Mouse (Mus musculus) lung, embryonic 14.5 days (tissue): ENCODE results near the gene Fam222a. TPM values are rescaled to one million over a fixed set of nuclear protein-coding genes. Genes with fewer than 3 reads are reported as not detected.
A peak's percentile ranks its signal among the peaks of the same experiment; 100 is the strongest.

Experiments
- ATAC-seq: fragments of 200-750 bp; cut with Nextera tagmentation; 2 replicates; pipeline ENCODE4 v1.8.0; 2017; ENCODE audit warnings: mild to moderate bottlenecking, moderate TSS enrichment, moderate library complexity; ENCODE audit not compliant: insufficient read depth
- DNase-seq: peaks from one replicate; pipeline ENCODE4 v3.0.0-alpha.2; 2015
- H3K27ac ChIP-seq: fragments of 300-500 bp; sonication (generic); 2 replicates; pipeline ENCODE4 v1.5.1; 2014; ENCODE audit warnings: low read depth, mild to moderate bottlenecking, moderate library complexity
- H3K27me3 ChIP-seq: fragments of 300-500 bp; sonication (generic); 2 replicates; pipeline ENCODE4 v1.6.1; 2014; ENCODE audit warnings: low read length, control low read depth; ENCODE audit not compliant: insufficient read depth
- H3K36me3 ChIP-seq: fragments of 300-500 bp; sonication (generic); 2 replicates; pipeline ENCODE4 v1.6.1; 2014; ENCODE audit warnings: control low read depth; ENCODE audit not compliant: insufficient read depth
- H3K4me1 ChIP-seq: fragments of 300-500 bp; sonication (generic); 2 replicates; pipeline ENCODE4 v1.6.1; 2014; ENCODE audit warnings: antibody characterized with exemption, control low read depth; ENCODE audit not compliant: insufficient read depth
- H3K4me2 ChIP-seq: fragments of 300-500 bp; sonication (generic); 2 replicates; pipeline ENCODE4 v1.6.1; 2014; ENCODE audit warnings: mild to moderate bottlenecking
- H3K4me3 ChIP-seq: fragments of 300-500 bp; sonication (generic); 2 replicates; pipeline ENCODE4 v1.5.1; 2014; ENCODE audit warnings: low read depth, low read length
- H3K9ac ChIP-seq: fragments of 300-500 bp; sonication (generic); 2 replicates; pipeline ENCODE4 v1.6.1; 2014
- H3K9me3 ChIP-seq: fragments of 300-500 bp; sonication (generic); 2 replicates; pipeline ENCODE4 v1.6.1; 2016; ENCODE audit warnings: low read depth, low read length, control low read depth
- CTCF ChIP-seq: IDR thresholded peaks from 2 replicates; pipeline ENCODE4 v1.5.1; 2016; ENCODE audit warnings: antibody characterized with exemption, low read depth
- WGBS: fragments of 180-500 bp; shearing (Covaris S2); extraction: QIAGEN DNeasy Blood & Tissue Kit; methylation state at CpG from one replicate; pipeline ENCODE4 v1.1.7; 2014; 5-methylcytosine and 5-hydroxymethylcytosine counted together
- polyA plus RNA-seq: library from polyadenylated mRNA; unstranded; fragments of >200 nt; fragmentation: Nextera tagmentation; extraction: Ambion mirVana; gene quantifications from 2 replicates; pipeline ENCODE4 v1.2.1, GENCODE M21; 2014

Fam222a gene
- polyA plus RNA-seq, 1 experiment from 2014 or later = 2.3 TPM

DNA sequence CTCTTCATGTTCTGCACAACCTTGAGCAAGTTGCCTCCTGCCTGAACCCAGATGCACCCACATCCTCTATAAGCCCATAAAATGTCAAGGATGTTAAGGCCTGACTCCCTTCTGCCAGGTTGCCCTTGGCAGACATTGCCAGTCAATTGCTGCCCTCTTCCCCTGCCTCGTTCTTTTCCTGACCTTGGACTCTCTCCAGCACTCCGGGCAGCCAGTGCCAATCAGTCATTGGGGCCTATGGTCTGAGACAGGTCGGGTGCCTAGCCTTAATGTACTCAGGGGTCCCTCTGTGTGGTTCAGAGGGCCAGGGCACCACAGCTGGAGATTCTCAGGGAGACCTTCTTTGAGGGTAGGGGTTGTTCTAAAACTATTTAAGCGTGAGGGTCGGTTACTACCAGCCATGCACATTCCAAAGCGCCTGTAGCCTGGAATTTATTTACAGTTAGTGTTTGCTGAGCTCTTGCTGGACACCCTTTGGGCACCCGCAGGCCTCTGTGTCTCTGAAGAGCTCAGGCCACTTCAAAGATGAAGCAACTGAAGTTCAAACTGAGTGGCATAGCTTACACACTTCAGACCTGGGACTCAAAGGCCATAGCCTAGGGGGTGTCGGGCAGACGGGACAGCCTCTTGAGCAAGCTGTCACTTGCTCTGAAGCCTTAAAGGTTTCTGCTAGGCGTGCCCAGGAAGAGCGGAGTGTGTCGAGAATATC is 6.3 kb downstream of the Fam222a start:
- Histone ChIP-seq H3K4me1 (peaks cover 28% of the 10 kb centered on the region), H3K27me3 (peaks cover 18% of the 10 kb centered on the region), H3K4me2 (no peak overlapping the region), H3K9ac (no peak overlapping the region), H3K36me3 (no peaks in the 10 kb centered on the region), H3K4me3 (no peak overlapping the region), H3K9me3 (no peaks in the 10 kb centered on the region), H3K27ac (0 out of 2 replicates have a peak overlapping the region, but pooled peaks have one; percentile 12)
- 36% methylated on average over 12 of the region's 12 CpGs for WGBS
- DNase-seq (peak; percentile 43), ATAC-seq (no peak)
- no peak for TF ChIP-seq CTCF

DNA sequence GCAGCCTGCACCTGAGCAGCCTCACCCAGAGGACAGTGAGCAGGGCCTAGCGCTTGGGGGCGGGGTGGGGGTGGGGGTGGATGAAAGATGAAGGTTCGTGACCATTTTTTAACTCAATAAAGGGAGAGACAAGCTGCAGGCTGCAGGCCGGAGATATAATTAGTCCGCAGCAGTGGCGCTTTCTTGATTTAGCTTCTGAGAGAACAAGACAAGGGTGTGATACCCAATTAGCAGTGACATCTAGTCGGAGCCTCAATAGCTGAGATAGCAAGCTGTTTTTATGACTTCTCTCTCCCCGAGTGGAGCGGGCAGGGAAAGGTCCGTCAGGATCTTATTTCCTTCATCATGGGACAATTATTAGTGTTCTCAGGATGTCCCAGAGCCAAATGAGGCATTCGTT is 7.2 kb downstream of the Fam222a start:
- H3K27me3 ChIP-seq = peaks cover 17% of the 10 kb centered on the region
- no peaks in the 10 kb centered on the region for H3K9me3 ChIP-seq
- peaks cover 23% of the 10 kb centered on the region for H3K4me1 ChIP-seq
- H3K36me3 ChIP-seq = no peaks in the 10 kb centered on the region
- TF ChIP-seq CTCF = no peak
- no peak overlapping the region for H3K9ac ChIP-seq
- 53% methylated on average over 11 of the region's 11 CpGs for WGBS
- DNase-seq = no peak
- ATAC-seq = no peak
- H3K4me3 ChIP-seq = no peak overlapping the region
- H3K4me2 ChIP-seq = no peak overlapping the region
- H3K27ac ChIP-seq = no peak overlapping the region

DNA sequence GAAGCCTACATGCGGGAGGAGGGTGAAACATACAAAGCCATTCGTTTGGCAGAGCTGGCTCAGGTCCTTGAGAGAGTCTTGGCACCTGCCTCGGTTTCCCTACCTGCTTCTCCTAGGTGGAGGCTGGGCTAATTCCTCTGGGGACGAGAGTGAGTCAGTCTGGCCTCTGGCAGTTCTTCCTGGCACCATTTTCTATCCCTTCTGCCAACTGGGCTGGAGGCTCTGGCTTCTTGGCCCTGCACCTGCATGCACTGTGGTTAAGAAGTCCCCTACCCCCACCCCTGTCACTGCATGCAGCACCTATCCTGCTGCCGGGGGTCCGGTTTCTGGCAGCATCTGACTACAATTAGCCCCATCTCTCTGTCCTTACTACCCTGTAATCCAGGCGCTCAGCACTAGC is 7.7 kb downstream of the Fam222a start:
- peaks cover 19% of the 10 kb centered on the region for H3K4me1 ChIP-seq
- no peak for TF ChIP-seq CTCF
- H3K27ac ChIP-seq = no peak overlapping the region
- no peak overlapping the region for H3K4me2 ChIP-seq
- no peak overlapping the region for H3K4me3 ChIP-seq
- ATAC-seq = no peak
- H3K9ac ChIP-seq = no peak overlapping the region
- no peak for DNase-seq
- peaks cover 17% of the 10 kb centered on the region for H3K27me3 ChIP-seq
- WGBS = 81% methylated on average over 7 of the region's 7 CpGs
- no peaks in the 10 kb centered on the region for H3K36me3 ChIP-seq
- no peaks in the 10 kb centered on the region for H3K9me3 ChIP-seq

DNA sequence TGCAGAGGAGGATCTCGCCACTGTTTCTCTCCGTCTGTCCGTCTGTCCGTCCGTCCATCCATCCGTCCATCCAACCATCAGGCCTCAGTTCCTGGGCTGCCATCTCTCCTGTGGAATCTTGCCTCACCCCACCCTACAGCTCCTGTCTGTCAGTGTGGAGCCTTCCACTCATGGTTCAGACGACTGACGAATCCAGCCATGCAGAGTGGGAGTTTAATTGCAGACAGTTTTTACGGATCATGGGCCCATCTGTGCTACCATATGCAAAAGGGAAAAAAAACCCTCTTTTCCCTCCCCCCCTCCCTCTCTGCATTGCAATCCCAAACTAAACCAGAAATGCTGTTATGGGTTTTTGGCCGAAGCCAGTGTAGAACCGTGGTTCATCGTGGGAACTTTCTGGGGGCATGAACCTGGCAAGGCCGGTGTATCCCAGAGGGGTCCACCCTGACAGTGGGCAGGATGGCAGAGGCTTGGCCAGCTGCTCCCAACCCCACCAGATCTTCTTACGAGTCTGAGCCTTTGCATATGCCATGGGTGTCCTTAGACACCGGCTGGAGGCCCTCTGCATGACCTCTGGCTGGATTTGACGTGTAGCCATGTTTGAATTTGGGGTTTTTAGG is 8.3 kb downstream of the Fam222a start:
- Histone ChIP-seq H3K9me3 (no peaks in the 10 kb centered on the region), H3K4me1 (peaks cover 16% of the 10 kb centered on the region), H3K36me3 (no peaks in the 10 kb centered on the region), H3K27ac (no peak overlapping the region), H3K27me3 (peaks cover 13% of the 10 kb centered on the region), H3K4me2 (no peak overlapping the region), H3K9ac (no peak overlapping the region), H3K4me3 (no peak overlapping the region)
- 87% methylated on average over 16 of the region's 16 CpGs for whole genome bisulfite sequencing
- no peak for ATAC-seq
- DNase-seq = no peak
- TF ChIP-seq CTCF = no peak

DNA sequence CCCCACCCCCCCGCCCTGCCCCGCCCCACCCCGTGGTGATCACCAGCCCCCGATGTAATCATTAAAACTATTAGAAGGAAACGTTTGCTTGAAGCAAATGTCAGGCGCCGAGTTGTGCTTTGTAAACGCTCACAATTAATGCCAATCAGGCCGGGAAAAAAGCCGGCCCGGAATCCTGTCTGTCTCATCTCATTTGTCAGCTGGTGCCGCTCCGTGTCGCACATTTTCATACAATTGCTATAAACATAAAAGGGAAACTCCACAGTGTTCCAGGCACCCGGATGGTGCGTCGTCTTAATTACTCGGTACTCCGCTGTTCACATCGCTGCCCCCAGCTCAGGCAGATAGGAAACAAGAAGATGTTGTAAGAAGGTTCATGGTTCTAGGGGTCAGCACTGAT is 10.5 kb downstream of the Fam222a start:
- 47% methylated on average over 20 of the region's 20 CpGs for whole genome bisulfite sequencing
- Histone ChIP-seq H3K27ac (no peak overlapping the region), H3K4me1 (peaks cover 13% of the 10 kb centered on the region), H3K27me3 (no peaks in the 10 kb centered on the region), H3K9me3 (no peaks in the 10 kb centered on the region), H3K9ac (no peak overlapping the region), H3K36me3 (no peaks in the 10 kb centered on the region), H3K4me2 (no peak overlapping the region), H3K4me3 (no peak overlapping the region)
- TF ChIP-seq CTCF = no peak
- DNase-seq = no peak
- no peak for ATAC-seq

DNA sequence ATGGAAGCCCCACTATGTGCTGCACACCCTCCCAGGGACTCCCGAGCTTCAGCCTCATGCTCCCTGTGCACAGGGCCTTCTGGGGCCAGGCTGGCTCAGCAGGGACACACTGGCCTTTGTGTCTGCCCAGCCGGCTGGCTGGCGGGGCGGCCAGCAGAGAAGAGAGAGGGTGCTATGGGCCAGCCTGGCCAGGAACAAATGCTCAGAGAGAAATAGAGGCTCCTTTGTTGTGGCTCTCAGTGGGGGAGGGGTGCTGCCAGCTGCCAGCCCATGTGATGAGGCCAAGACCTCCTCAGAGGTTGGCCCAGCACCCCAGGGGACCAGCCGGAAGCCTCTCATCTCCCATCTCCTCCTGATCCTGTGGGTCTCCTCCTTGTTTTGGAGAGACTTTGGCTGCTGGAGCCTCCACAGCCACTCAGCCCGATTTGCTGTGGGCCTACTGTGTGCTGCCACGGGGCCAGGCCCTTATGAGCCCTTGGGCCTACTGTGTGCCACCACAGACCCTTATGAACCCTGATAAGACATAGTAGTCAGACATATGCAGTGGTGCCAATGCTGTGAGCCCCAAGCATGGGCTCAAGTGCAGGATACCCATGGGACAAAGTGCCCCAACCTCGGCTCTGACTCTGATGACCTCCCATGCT is 12.0 kb downstream of the Fam222a start:
- Histone ChIP-seq H3K9me3 (no peaks in the 10 kb centered on the region), H3K4me3 (no peak overlapping the region), H3K27me3 (no peaks in the 10 kb centered on the region), H3K4me1 (peaks cover 15% of the 10 kb centered on the region; the same call in 1 of the 2 replicates), H3K36me3 (no peaks in the 10 kb centered on the region), H3K9ac (no peak overlapping the region), H3K27ac (no peak overlapping the region), H3K4me2 (no peak overlapping the region)
- DNase-seq (no peak), ATAC-seq (no peak)
- 67% methylated on average over 8 of the region's 8 CpGs for WGBS
- no peak for TF ChIP-seq CTCF

DNA sequence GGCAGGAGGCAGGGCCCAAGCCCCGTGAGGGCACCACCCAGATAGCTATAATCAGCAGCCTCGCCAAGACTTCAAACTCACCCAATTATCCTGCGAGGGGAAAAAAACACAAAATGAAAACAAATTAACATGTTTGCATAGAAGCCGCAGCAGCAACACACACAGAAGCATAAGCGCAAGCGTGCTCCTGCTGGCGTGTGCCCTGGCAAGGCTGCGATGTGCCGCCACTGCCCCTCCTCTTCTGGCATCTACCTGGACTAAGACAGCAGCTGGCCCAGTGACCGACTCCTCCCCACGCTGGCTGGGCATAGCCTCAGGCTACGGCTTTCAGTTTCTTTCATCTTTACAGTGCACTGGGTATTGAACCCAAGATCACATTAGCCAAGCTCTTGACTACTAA is 13.7 kb downstream of the Fam222a start:
- Histone ChIP-seq H3K9ac (no peak overlapping the region), H3K4me1 (peaks cover 20% of the 10 kb centered on the region), H3K27me3 (no peaks in the 10 kb centered on the region), H3K4me3 (no peak overlapping the region), H3K36me3 (no peaks in the 10 kb centered on the region), H3K9me3 (no peaks in the 10 kb centered on the region), H3K4me2 (no peak overlapping the region), H3K27ac (no peak overlapping the region)
- 60% methylated on average over 12 of the region's 12 CpGs for WGBS
- no peak for DNase-seq
- no peak for ATAC-seq
- TF ChIP-seq CTCF = no peak
